Comparison of ENCODE assay signal across 9 mouse cellular contexts in genomic region chr15:32265378-32265934, GRCm38 (mm10). TPM values are rescaled to one million over a fixed set of nuclear protein-coding genes. Genes with fewer than 3 reads are reported as not detected.
DNase-seq lines count a peak whose midpoint lies in the region; ATAC-seq lines count a peak whose summit lies in the region.
"Had no signal": no experiment of that assay in that cellular context is flagged by ENCODE, and none has a peak within 500 bp of the region (broad histone marks: within the 10 kb centered on the region; RNA-seq: fewer than 3 reads in every experiment).

No protein-coding gene starts in this region.

- H3K27ac ChIP-seq in embryonic facial prominence, embryonic 11.5 days (replicated peaks; ENCODE audit: low read depth, low read length): no peak overlapping the region
- H3K27ac ChIP-seq in embryonic facial prominence, embryonic 10.5 days (replicated peaks): no peak overlapping the region; the same call in 1 of the 2 replicates
- H3K27ac ChIP-seq in stomach, embryonic 16.5 days (ENCODE audit: low read length): peak overlapping the region; percentile 76

- no peak overlapping the region for H3K4me3 ChIP-seq in embryonic facial prominence, embryonic 11.5 days (ENCODE audit: low read depth, low read length)
- no peak overlapping the region for H3K4me3 ChIP-seq in embryonic facial prominence, embryonic 10.5 days
- H3K4me3 ChIP-seq in stomach, embryonic 16.5 days (replicated peaks; ENCODE audit: low read length): no peak overlapping the region
- H3K4me3 ChIP-seq: neural tube, embryonic 13.5 days had no signal

- H3K4me2 ChIP-seq in embryonic facial prominence, embryonic 11.5 days (ENCODE audit: low read depth, low read length): no peak overlapping the region
- H3K4me2 ChIP-seq in stomach, embryonic 16.5 days (ENCODE audit: low read depth, low read length): peak overlapping the region; percentile 20
- H3K4me2 ChIP-seq: neural tube, embryonic 13.5 days had no signal

- H3K9me3 ChIP-seq in embryonic facial prominence, embryonic 11.5 days (replicated peaks; ENCODE audit: control insufficient read depth, low read length): no peaks in the 10 kb centered on the region
- no peaks in the 10 kb centered on the region for H3K9me3 ChIP-seq in embryonic facial prominence, embryonic 10.5 days
- no peaks in the 10 kb centered on the region for H3K9me3 ChIP-seq in stomach, embryonic 16.5 days (replicated peaks; ENCODE audit: control insufficient read depth, low read length)
- H3K9me3 ChIP-seq: neural tube, embryonic 13.5 days had no signal

- no peaks in the 10 kb centered on the region for H3K36me3 ChIP-seq in embryonic facial prominence, embryonic 11.5 days (replicated peaks; ENCODE audit: control insufficient read depth, insufficient read depth, low read depth, low read length)
- peaks cover 9% of the 10 kb centered on the region for H3K36me3 ChIP-seq in embryonic facial prominence, embryonic 10.5 days (replicated peaks)
- no peaks in the 10 kb centered on the region for H3K36me3 ChIP-seq in stomach, embryonic 16.5 days (ENCODE audit: control insufficient read depth, insufficient read depth, low read length)
- H3K36me3 ChIP-seq: neural tube, embryonic 13.5 days had no signal

- H3K27me3 ChIP-seq in embryonic facial prominence, embryonic 11.5 days (ENCODE audit: control insufficient read depth, insufficient read depth, low read length): no peaks in the 10 kb centered on the region
- H3K27me3 ChIP-seq in embryonic facial prominence, embryonic 10.5 days (replicated peaks; ENCODE audit: low read depth, poor library complexity, severe bottlenecking): no peaks in the 10 kb centered on the region
- H3K27me3 ChIP-seq in stomach, embryonic 16.5 days (ENCODE audit: control insufficient read depth, insufficient read depth, low read length): no peaks in the 10 kb centered on the region
- H3K27me3 ChIP-seq: neural tube, embryonic 13.5 days had no signal

- DNase-seq in embryonic facial prominence, embryonic 11.5 days (ENCODE audit: low spot score): no peak
- no peak for DNase-seq in embryonic facial prominence, embryonic 10.5 days (ENCODE audit: low spot score)
- peak; percentile 21 for DNase-seq in ovary, adult 18-20 months (ENCODE audit: low spot score)
- DNase-seq in ovary, postnatal 36 days (ENCODE audit: low spot score): no peak
- DNase-seq in kidney, postnatal 25 days: peak; percentile 43 to 54
- DNase-seq in spleen, postnatal 14 days (ENCODE audit: low spot score in 2 of 2): no peak
- no peak for DNase-seq in left cerebral cortex, adult 9 months (ENCODE audit: low spot score in 2 of 2)

- 72% methylated on average over 9 of the region's 9 CpGs for WGBS in embryonic facial prominence, embryonic 11.5 days
- 83% methylated on average over 9 of the region's 9 CpGs for WGBS in embryonic facial prominence, embryonic 10.5 days
- 42% methylated on average over 9 of the region's 9 CpGs for WGBS in stomach, embryonic 16.5 days

- H3K4me1 ChIP-seq in embryonic facial prominence, embryonic 11.5 days (ENCODE audit: control insufficient read depth, insufficient read depth, low read length): peaks cover 4% of the 10 kb centered on the region; the same call in 1 of the 2 replicates
- peaks cover 44% of the 10 kb centered on the region for H3K4me1 ChIP-seq in embryonic facial prominence, embryonic 10.5 days
- peaks cover 23% of the 10 kb centered on the region for H3K4me1 ChIP-seq in stomach, embryonic 16.5 days (ENCODE audit: control insufficient read depth, insufficient read depth, low read length)

- no peak overlapping the region for H3K9ac ChIP-seq in embryonic facial prominence, embryonic 11.5 days (replicated peaks; ENCODE audit: low read length)
- H3K9ac ChIP-seq in stomach, embryonic 16.5 days (ENCODE audit: low read length): no peak overlapping the region
- H3K9ac ChIP-seq: neural tube, embryonic 13.5 days had no signal

- ATAC-seq in embryonic facial prominence, embryonic 11.5 days (replicated peaks; ENCODE audit: insufficient number of reproducible peaks, low FRiP score, low TSS enrichment, low read depth): 0 out of 2 replicates have a peak, but pooled peaks have one; percentile 12
- ATAC-seq in stomach, embryonic 16.5 days (ENCODE audit: insufficient read depth, low FRiP score): peak; percentile 91

RNA-seq across cellular contexts. Expression of gene Sema5a, which starts 20.8 kb away (rescaled TPM):
- 19.3 and 20.2 TPM in 2 replicates for polyA plus RNA-seq in embryonic facial prominence, embryonic 11.5 days (2014; fragmentation: Nextera tagmentation; extraction: Ambion mirVana)
- polyA plus RNA-seq in embryonic facial prominence, embryonic 10.5 days (2016; fragmentation: Nextera tagmentation; extraction: Ambion mirVana): 14.6 and 17.3 TPM in 2 replicates
- 17.9 and 18.4 TPM in 2 replicates for polyA plus RNA-seq in stomach, embryonic 16.5 days (2015; fragmentation: Nextera tagmentation; extraction: Ambion mirVana)

Comparison
In these comparisons a context has a peak if more than half of its experiments do, and no peak if none do; other contexts are left out.
1. DNase-seq: peak in ovary, adult 18-20 months (single experiment) and kidney, postnatal 25 days (2 of 2); none in embryonic facial prominence, embryonic 11.5 days (single experiment), embryonic facial prominence, embryonic 10.5 days (single experiment), ovary, postnatal 36 days (single experiment), spleen, postnatal 14 days (0 of 2) and left cerebral cortex, adult 9 months (0 of 2).